Mouse (Mus musculus) embryonic facial prominence, embryonic 14.5 days (tissue): ENCODE measurements around the gene Pfkfb3. TPM values are rescaled to one million over a fixed set of nuclear protein-coding genes. Genes with fewer than 3 reads are reported as not detected.

Experiments used
- ATAC-seq: fragments of 200-750 bp; cut with Nextera tagmentation; 2 replicates; pipeline ENCODE4 v1.8.0; 2017; ENCODE audit warnings: low read depth, moderate number of reproducible peaks, moderate TSS enrichment
- DNase-seq: peaks from one replicate; pipeline ENCODE4 v3.0.0-alpha.2; 2015; ENCODE audit warnings: low spot score
- H3K27ac ChIP-seq: fragments of 300-500 bp; sonication (generic); replicated peaks from 2 replicates; pipeline ENCODE4 v1.5.1; 2014; ENCODE audit warnings: low read depth, mild to moderate bottlenecking, low read length, moderate library complexity
- H3K27me3 ChIP-seq: fragments of 300-500 bp; sonication (generic); replicated peaks from 2 replicates; pipeline ENCODE4 v1.6.1; 2014; ENCODE audit warnings: low read length; ENCODE audit not compliant: control insufficient read depth, insufficient read depth
- H3K36me3 ChIP-seq: fragments of 300-500 bp; sonication (generic); 2 replicates; pipeline ENCODE4 v1.6.1; 2014; ENCODE audit warnings: low read length, mixed read lengths; ENCODE audit not compliant: control insufficient read depth, insufficient read depth
- H3K4me1 ChIP-seq: fragments of 300-500 bp; sonication (generic); 2 replicates; pipeline ENCODE4 v1.6.1; 2014; ENCODE audit warnings: antibody characterized with exemption, low read length; ENCODE audit not compliant: control insufficient read depth, insufficient read depth
- H3K4me2 ChIP-seq: fragments of 300-500 bp; sonication (generic); 2 replicates; pipeline ENCODE4 v1.6.1; 2014; ENCODE audit warnings: low read depth, mild to moderate bottlenecking, low read length, moderate library complexity, mixed read lengths
- H3K4me3 ChIP-seq: fragments of 300-500 bp; sonication (generic); 2 replicates; pipeline ENCODE4 v1.5.1; 2014; ENCODE audit warnings: low read depth, mild to moderate bottlenecking, low read length
- H3K9ac ChIP-seq: fragments of 300-500 bp; sonication (generic); 2 replicates; pipeline ENCODE4 v1.6.1; 2014; ENCODE audit warnings: low read depth, mild to moderate bottlenecking, low read length, moderate library complexity, mixed read lengths
- H3K9me3 ChIP-seq: fragments of 300-500 bp; sonication (generic); 2 replicates; pipeline ENCODE4 v1.6.1; 2016; ENCODE audit warnings: low read length; ENCODE audit not compliant: control insufficient read depth
- WGBS: fragments of 180-500 bp; shearing (Covaris S2); extraction: QIAGEN DNeasy Blood & Tissue Kit; methylation state at CpG from one replicate; pipeline ENCODE4 v1.1.7; 2014; 5-methylcytosine and 5-hydroxymethylcytosine counted together
- polyA plus RNA-seq: library from polyadenylated mRNA; unstranded; fragments of >200 nt; fragmentation: Nextera tagmentation; extraction: Ambion mirVana; gene quantifications from 2 replicates; pipeline ENCODE4 v1.2.1, GENCODE M21; 2014

Pfkfb3 gene
- polyA plus RNA-seq, 1 experiment from 2014 or later: 9.2 TPM

DNA sequence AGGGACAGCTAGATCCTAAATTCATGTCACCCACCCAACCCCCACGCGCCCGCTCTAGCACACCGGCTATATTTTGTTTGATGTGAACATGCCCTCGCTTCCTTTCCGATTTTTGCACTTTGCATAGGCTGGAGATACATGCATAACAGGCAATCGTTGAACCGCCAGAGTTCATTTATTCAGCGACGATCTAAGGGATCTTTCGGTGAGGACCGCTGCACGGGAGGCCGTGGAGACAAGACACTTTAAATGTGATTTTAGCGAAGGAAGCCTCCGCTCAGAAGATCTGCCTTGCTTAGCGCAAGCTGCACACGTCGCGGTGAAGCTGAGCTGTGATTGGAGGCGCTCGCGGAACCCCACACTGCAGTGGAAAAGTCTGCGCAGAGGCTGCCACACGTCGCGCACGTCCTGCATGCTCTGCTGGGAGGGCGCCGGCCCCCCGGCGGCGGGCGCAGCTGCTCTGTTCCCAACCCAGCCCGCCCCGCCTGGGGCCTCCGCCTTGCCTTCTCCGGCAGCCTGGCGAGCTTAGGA is 50.9 kb downstream of the Pfkfb3 start:
- 0 out of 2 replicates have a peak, but pooled peaks cover 6% of the 10 kb centered on the region for H3K27me3 ChIP-seq
- peaks cover 13% of the 10 kb centered on the region for H3K4me1 ChIP-seq
- H3K36me3 ChIP-seq: no peaks in the 10 kb centered on the region
- H3K4me2 ChIP-seq: peak overlapping the region; percentile 85
- H3K4me3 ChIP-seq: peak overlapping the region; percentile 69
- ATAC-seq: peak; percentile 84
- peak overlapping the region; percentile 77 for H3K9ac ChIP-seq
- peak; percentile 94 for DNase-seq
- H3K9me3 ChIP-seq: no peaks in the 10 kb centered on the region
- peak overlapping the region; percentile 94 for H3K27ac ChIP-seq
- WGBS: under 1% methylated on average over 15 of the region's 39 CpGs

- H3K9me3 ChIP-seq: no peaks in the 10 kb centered on the region
- peaks cover 13% of the 10 kb centered on the region for H3K4me1 ChIP-seq
- 0 out of 2 replicates have a peak, but pooled peaks cover 6% of the 10 kb centered on the region for H3K27me3 ChIP-seq
- H3K27ac ChIP-seq: peak overlapping the region; percentile 94
- DNase-seq: peak; percentile 28
- H3K4me3 ChIP-seq: peak overlapping the region; percentile 69
- WGBS: 0% methylated on average over 15 of the region's 15 CpGs
- ATAC-seq: peak; percentile 4; the same call in 1 of the 2 replicates
- H3K9ac ChIP-seq: peak overlapping the region; percentile 77
- H3K36me3 ChIP-seq: no peaks in the 10 kb centered on the region
- peak overlapping the region; percentile 85 for H3K4me2 ChIP-seq
Measured at GRCm38 (mm10) chr2:11502255-11502765, 51.6 kb downstream of the Pfkfb3 start.

- no peaks in the 10 kb centered on the region for H3K9me3 ChIP-seq
- H3K36me3 ChIP-seq: 0 out of 2 replicates have a peak, but pooled peaks cover 4% of the 10 kb centered on the region
- peak overlapping the region; percentile 85 for H3K4me2 ChIP-seq
- H3K4me1 ChIP-seq: peaks cover 13% of the 10 kb centered on the region
- under 1% methylated on average over 57 of the region's 76 CpGs for WGBS
- H3K27ac ChIP-seq: peak overlapping the region; percentile 94
- H3K4me3 ChIP-seq: peak overlapping the region; percentile 69
- DNase-seq: peak; percentile 94
- peak; percentile 88 for ATAC-seq
- H3K27me3 ChIP-seq: 0 out of 2 replicates have a peak, but pooled peaks cover 6% of the 10 kb centered on the region
- peak overlapping the region; percentile 77 for H3K9ac ChIP-seq
Measured at GRCm38 (mm10) chr2:11501301-11502254, 52.3 kb downstream of the Pfkfb3 start.

- H3K27ac ChIP-seq: no peak overlapping the region; the same call in 1 of the 2 replicates
- WGBS: 10% methylated on average over 8 of the region's 8 CpGs
- peaks cover 13% of the 10 kb centered on the region for H3K4me1 ChIP-seq
- H3K9me3 ChIP-seq: no peaks in the 10 kb centered on the region
- DNase-seq (peak; percentile 12), ATAC-seq (no peak)
- H3K4me3 ChIP-seq: peak overlapping the region; percentile 69
- peak overlapping the region; percentile 77 for H3K9ac ChIP-seq
- H3K36me3 ChIP-seq: 0 out of 2 replicates have a peak, but pooled peaks cover 4% of the 10 kb centered on the region
- H3K4me2 ChIP-seq: peak overlapping the region; percentile 85
- 0 out of 2 replicates have a peak, but pooled peaks cover 6% of the 10 kb centered on the region for H3K27me3 ChIP-seq
Measured at GRCm38 (mm10) chr2:11500666-11501065, 53.2 kb downstream of the Pfkfb3 start.

DNA sequence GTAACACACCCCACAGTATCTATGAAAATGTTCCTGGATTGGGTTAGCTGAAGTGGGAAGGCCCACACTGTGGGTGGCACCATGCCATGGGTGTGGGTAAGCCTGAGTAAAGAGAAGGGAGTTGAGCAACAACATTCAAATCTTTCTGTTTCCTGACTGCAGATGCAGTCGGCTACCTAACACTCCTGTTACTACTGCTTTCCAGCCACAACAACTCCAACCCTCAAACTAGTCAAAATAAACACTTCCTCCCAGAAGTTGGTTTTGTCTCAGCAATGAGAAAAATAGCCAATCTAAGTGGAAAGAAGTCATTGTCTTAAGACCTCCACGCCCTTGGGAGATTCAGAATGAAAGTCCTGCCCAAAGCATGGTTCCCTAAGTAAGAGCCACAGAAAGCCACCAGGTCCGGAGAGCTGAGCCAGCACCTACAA is 57.3 kb downstream of the Pfkfb3 start:
- H3K36me3 ChIP-seq: peaks cover 23% of the 10 kb centered on the region
- no peak overlapping the region for H3K4me3 ChIP-seq
- DNase-seq (no peak), ATAC-seq (no peak)
- H3K27ac ChIP-seq: no peak overlapping the region
- 83% methylated on average over 3 of the region's 3 CpGs for WGBS
- H3K9ac ChIP-seq: no peak overlapping the region
- peaks cover 8% of the 10 kb centered on the region for H3K4me1 ChIP-seq
- no peaks in the 10 kb centered on the region for H3K9me3 ChIP-seq
- no peaks in the 10 kb centered on the region for H3K27me3 ChIP-seq
- H3K4me2 ChIP-seq: no peak overlapping the region

DNA sequence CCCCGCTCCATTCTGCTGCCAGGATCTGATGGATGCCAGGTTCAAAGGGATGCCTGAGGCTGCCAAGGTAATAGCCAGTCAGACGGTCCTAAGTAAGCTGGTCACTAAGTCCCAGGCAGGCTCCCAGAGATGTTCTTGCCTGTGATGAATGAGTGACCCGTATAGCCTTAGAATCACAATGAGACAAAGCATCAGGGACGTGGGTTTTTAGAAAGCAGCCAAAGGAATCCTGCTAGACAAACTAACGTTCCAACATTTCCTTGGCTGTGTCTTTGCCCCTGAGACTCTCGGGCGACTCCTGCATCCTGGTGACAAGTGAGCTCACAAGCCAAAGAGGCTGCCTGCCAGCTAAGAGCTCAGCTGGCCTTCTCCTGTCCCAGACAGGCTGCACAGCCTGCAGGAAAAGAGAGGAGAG is 59.0 kb downstream of the Pfkfb3 start:
- DNase-seq: no peak
- Histone ChIP-seq H3K27me3 (no peaks in the 10 kb centered on the region), H3K36me3 (peaks cover 34% of the 10 kb centered on the region), H3K4me2 (no peak overlapping the region), H3K4me3 (no peak overlapping the region), H3K27ac (no peak overlapping the region), H3K4me1 (peaks cover 1% of the 10 kb centered on the region; the same call in 1 of the 2 replicates), H3K9me3 (no peaks in the 10 kb centered on the region), H3K9ac (no peak overlapping the region)
- no peak for ATAC-seq
- 75% methylated on average over 6 of the region's 7 CpGs for WGBS

GRCm38 (mm10) chr2:11492855-11493254 is 61.0 kb downstream of the Pfkfb3 start:
- WGBS: 89% methylated on average over 5 of the region's 5 CpGs
- H3K27ac ChIP-seq: no peak overlapping the region

DNA sequence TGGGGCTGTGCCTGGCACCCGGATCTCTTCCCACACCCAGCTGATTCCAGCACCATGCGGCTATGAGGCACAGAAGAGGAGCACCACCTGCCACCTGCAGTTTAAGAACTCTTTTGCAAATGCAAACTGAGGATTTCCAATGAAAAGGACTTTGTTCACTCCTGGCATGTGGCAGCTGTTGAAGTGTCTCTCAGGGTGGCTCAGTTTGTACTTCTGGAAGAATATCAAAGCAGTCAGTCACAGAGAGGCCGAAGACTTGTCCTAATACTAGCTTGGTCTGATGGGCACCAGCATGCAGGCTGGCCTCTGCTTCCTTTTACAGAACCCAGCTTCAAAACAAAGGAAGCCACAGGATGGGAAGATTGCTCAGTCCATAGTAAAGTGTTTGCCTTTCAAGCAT is 62.4 kb downstream of the Pfkfb3 start:
- ATAC-seq (no peak), DNase-seq (no peak)
- no peak overlapping the region for H3K27ac ChIP-seq
- 74% methylated on average over 3 of the region's 3 CpGs for WGBS
- H3K36me3 ChIP-seq: peaks cover 61% of the 10 kb centered on the region
- no peak overlapping the region for H3K4me2 ChIP-seq
- no peak overlapping the region for H3K9ac ChIP-seq
- no peaks in the 10 kb centered on the region for H3K27me3 ChIP-seq
- no peaks in the 10 kb centered on the region for H3K4me1 ChIP-seq
- no peak overlapping the region for H3K4me3 ChIP-seq
- H3K9me3 ChIP-seq: no peaks in the 10 kb centered on the region

More at GRCm38 (mm10) chr2:11492855-11493254, 61.0 kb downstream of the Pfkfb3 start:
- ATAC-seq (no peak), DNase-seq (no peak)
- H3K27me3 ChIP-seq: no peaks in the 10 kb centered on the region
- no peaks in the 10 kb centered on the region for H3K4me1 ChIP-seq
- no peaks in the 10 kb centered on the region for H3K9me3 ChIP-seq
- H3K4me2 ChIP-seq: no peak overlapping the region
- no peak overlapping the region for H3K9ac ChIP-seq
- H3K4me3 ChIP-seq: no peak overlapping the region
- H3K36me3 ChIP-seq: peaks cover 52% of the 10 kb centered on the region
